Mouse (Mus musculus) adrenal gland, adult 18-20 months (tissue): ENCODE data around the gene Gprc5d. TPM values are rescaled to one million over a fixed set of nuclear protein-coding genes. Genes with fewer than 3 reads are reported as not detected.
A peak's percentile ranks its signal among the peaks of the same experiment; 100 is the strongest.

Source experiments
- DNase-seq, 2 experiments: peaks; one replicate each; pipeline ENCODE4 v3.0.0; 2021 to 2022; ENCODE audit warnings: low spot score in 2 of 2
- total RNA-seq, 2 experiments: library from RNA; stranded (reverse); gene quantifications; 1 replicate in 1 of 2; 2 replicates in 1 of 2; pipeline ENCODE4 v1.2.3; 2021

Gprc5d gene
- total RNA-seq, 2 experiments from 2014 or later: not detected

GRCm38 (mm10) chr6:135074405-135074947 is 43.6 kb downstream of the Gprc5d start:
- DNase-seq: no peak

DNA sequence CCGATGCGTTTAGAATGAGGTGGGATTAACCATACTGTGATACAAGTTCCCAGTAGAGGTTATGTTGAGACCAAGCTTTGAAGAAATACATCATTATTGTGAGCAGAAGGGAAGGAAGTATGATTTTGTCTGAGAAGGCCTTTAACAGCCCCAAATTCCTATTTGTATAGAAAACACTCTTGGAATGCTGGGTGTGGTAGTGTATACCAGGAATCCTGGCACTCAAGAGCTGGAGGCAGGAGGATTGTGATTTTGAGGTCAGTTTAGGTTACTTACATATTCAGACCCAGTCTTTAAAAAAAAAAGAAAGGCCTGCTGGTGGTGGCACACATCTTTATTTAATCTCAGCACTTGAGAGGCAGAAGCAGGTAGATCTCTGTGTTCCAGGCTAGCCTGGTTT is 47.7 kb downstream of the Gprc5d start:
- DNase-seq: no peak

DNA sequence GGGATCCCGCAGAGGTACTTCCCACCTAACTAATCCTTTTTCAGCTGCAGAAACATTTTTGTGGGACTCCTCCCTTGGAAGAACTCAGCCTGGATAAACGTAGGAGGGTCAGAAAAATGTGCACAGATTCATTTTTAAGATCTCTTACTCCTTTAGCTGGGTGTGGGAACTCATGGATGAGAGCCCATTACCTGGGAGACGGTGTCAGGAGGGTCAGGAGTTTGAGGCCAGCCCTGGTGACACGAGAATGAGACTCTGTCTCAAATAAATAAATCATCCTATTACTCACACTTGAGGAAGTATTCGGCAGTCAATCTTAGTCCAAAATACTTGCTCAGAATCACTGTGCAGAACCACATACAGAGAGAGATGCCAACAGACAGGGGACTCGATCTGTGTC is 48.2 kb downstream of the Gprc5d start:
- no peak for DNase-seq

GRCm38 (mm10) chr6:135068221-135068620 is 49.9 kb downstream of the Gprc5d start:
- DNase-seq: no peak

- DNase-seq: no peak
Observed at GRCm38 (mm10) chr6:135066795-135067445, 51.2 kb downstream of the Gprc5d start.

DNA sequence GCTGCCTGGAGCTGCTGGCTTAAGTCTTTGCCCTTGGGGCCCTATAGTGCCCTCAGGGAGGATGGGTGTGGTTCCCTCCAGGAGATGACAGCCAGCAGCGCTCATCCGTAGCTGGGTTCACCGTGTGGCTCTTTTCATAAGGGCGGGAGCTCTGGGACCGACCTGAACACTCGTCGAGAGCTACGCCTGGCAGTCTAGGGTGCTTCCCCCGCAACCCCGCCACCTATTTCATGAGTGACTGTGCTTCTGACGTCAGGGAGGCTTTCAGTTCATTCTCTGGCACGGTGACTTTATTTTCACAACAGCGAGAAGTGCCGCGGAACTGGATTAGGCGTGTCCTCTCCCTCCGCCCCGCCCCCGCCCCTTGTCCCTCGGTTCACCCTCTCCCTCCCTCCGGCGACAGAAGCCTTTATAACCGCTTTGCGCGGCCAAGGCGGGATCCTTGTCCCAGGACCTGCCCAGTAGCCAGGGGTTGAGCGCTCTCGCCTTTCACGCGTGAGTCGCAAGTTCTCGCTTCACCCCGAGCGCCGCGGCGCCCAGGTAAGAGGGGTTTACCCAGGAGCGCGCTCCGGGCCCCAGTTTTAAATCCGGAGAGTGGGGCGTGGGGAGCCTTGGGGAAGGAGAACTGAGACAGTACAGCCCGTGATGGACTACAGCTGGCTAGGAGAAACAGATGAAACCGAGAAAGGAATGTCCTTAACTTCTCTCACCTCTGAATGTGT is 52.7 kb downstream of the Gprc5d start, which contains the start of gene Gprc5a:
Gene Gprc5a, plus strand, starts transcription at position 416 of the 722 bp plus-strand sequence.
- DNase-seq: peak; percentile 18 to 31

DNA sequence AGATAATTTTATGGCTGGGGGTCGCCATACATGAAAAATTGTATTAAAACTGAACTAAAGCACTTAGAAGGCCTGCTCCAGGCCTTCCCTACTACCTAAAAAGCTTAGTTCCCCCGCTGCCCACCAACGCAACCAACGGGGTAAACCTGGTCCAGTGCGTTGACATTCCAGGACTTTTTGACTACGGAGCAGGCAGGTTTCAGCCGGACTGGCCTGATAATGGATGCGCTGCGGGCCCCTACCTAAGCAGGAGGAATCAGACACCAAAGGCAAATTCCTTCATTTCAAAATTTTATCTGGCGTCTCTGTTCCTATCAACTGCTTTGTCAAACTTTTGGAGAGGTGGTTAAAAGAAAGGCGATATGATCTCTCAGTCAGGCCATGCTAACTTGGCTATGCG is 53.5 kb downstream of the Gprc5d start:
- DNase-seq: no peak

- no peak for DNase-seq
Observed at GRCm38 (mm10) chr6:135060728-135061127, 57.4 kb downstream of the Gprc5d start.

Other genes starting within 250 kb of the Gprc5d start
- 1 to 10 TPM; 5.3 to 6.5 TPM for gene Gpr19, start 219.7 kb downstream of the Gprc5d start, total RNA-seq
- 10 to 100 TPM; 30.6 to 33.0 TPM for gene Cdkn1b, start 197.9 kb downstream of the Gprc5d start, total RNA-seq
- gene Apold1, start 136.6 kb downstream of the Gprc5d start, total RNA-seq: 10 to 100 TPM in 1 of 2 experiments, 1 to 10 TPM in 1; 3.8 to 12.2 TPM
- gene Ddx47, start 106.7 kb downstream of the Gprc5d start, total RNA-seq: 10 to 100 TPM; 61.2 to 62.1 TPM
- 1 to 10 TPM; 1.1 to 3.5 TPM for gene Gprc5a, start 52.6 kb downstream of the Gprc5d start, total RNA-seq
- gene Fam234b, start 79.7 kb upstream of the Gprc5d start, total RNA-seq: 10 to 100 TPM; 14.7 to 16.9 TPM
- 10 to 100 TPM; 17.3 to 46.7 TPM for gene Hebp1, start 79.7 kb upstream of the Gprc5d start, total RNA-seq
- gene Gsg1, start 136.1 kb upstream of the Gprc5d start, total RNA-seq: not detected
- not detected for gene Pbp2, start 192.1 kb upstream of the Gprc5d start, total RNA-seq
- 10 to 100 TPM; 21.7 to 53.4 TPM for gene Emp1, start 244.3 kb upstream of the Gprc5d start, total RNA-seq